Mouse (Mus musculus): ENCODE measurements at regions not wholly inside any gene's neighbourhood (a gene's known extent, or its start where the extent isn't known, plus 50 kb on each side); places are given as distances from the start of the nearest gene placed in this dataset.
"Not testable (repeated sequence)": the region's sequence is repeated elsewhere in the genome, so short reads cannot be mapped to it uniquely, and the experiment has no call there.

- not testable (repeated sequence) for TF ChIP-seq POLR2A (IDR thresholded peaks at IDR 0.05; ENCODE audit: borderline replicate concordance, control insufficient read depth, low read depth, low read length); CTCF (IDR thresholded peaks at IDR 0.05; ENCODE audit: control insufficient read depth, insufficient read depth, low read length)
Observed at GRCm38 (mm10) chr17:13504827-13505268, 150.5 kb downstream of the Tcp10c start.
